Comparison of ENCODE assay signal across 21 mouse cellular contexts in genomic region chr1:178768976-178769375, GRCm38 (mm10).
"Had no signal": no experiment of that assay in that cellular context is flagged by ENCODE, and none has a peak within 500 bp of the region (broad histone marks: within the 10 kb centered on the region; RNA-seq: fewer than 3 reads in every experiment).

No protein-coding gene starts in this region.

- H3K4me2 ChIP-seq: limb, embryonic 12.5 days; limb, embryonic 15.5 days; liver, embryonic 15.5 days; lung, embryonic 15.5 days; midbrain, embryonic 12.5 days; midbrain, embryonic 15.5 days; neural tube, embryonic 12.5 days; neural tube, embryonic 15.5 days had no signal

- ATAC-seq: midbrain, embryonic 15.5 days had no signal

- H3K9me3 ChIP-seq: limb, embryonic 12.5 days; limb, embryonic 15.5 days; liver, embryonic 15.5 days; lung, embryonic 15.5 days; midbrain, embryonic 12.5 days; midbrain, embryonic 15.5 days; neural tube, embryonic 12.5 days; neural tube, embryonic 15.5 days had no signal

- H3K27ac ChIP-seq: limb, embryonic 12.5 days; limb, embryonic 15.5 days; liver, embryonic 15.5 days; lung, embryonic 15.5 days; macrophage; midbrain, embryonic 12.5 days; midbrain, embryonic 15.5 days; neural tube, embryonic 12.5 days; neural tube, embryonic 15.5 days; stomach, postnatal 0 days had no signal

- H3K36me3 ChIP-seq: limb, embryonic 15.5 days; liver, embryonic 15.5 days; lung, embryonic 15.5 days; midbrain, embryonic 12.5 days; midbrain, embryonic 15.5 days; neural tube, embryonic 12.5 days; neural tube, embryonic 15.5 days had no signal

- DNase-seq: kidney, adult 9 months; kidney, postnatal 14 days; kidney, postnatal 4 days; left cerebral cortex, postnatal 4 days; lung, postnatal 14 days; right cerebral cortex, adult 18-20 months; right cerebral cortex, postnatal 14 days; right cerebral cortex, postnatal 4 days; thymus, adult 2 months; thymus, postnatal 14 days; thymus, postnatal 4 days had no signal

- H3K4me3 ChIP-seq: limb, embryonic 12.5 days; limb, embryonic 15.5 days; liver, embryonic 15.5 days; lung, embryonic 15.5 days; midbrain, embryonic 12.5 days; midbrain, embryonic 15.5 days; neural tube, embryonic 12.5 days; neural tube, embryonic 15.5 days had no signal

- H3K9ac ChIP-seq: limb, embryonic 12.5 days; limb, embryonic 15.5 days; liver, embryonic 15.5 days; lung, embryonic 15.5 days; midbrain, embryonic 12.5 days; midbrain, embryonic 15.5 days; neural tube, embryonic 12.5 days; neural tube, embryonic 15.5 days had no signal

- H3K27me3 ChIP-seq: limb, embryonic 12.5 days; limb, embryonic 15.5 days; liver, embryonic 15.5 days; lung, embryonic 15.5 days; midbrain, embryonic 12.5 days; midbrain, embryonic 15.5 days; neural tube, embryonic 12.5 days; neural tube, embryonic 15.5 days had no signal

- H3K4me1 ChIP-seq: lung, embryonic 15.5 days; midbrain, embryonic 12.5 days; midbrain, embryonic 15.5 days; neural tube, embryonic 12.5 days had no signal
